Mouse (Mus musculus): Measurements from ENCODE around the gene Nsmce1. TPM values are rescaled to one million over a fixed set of nuclear protein-coding genes. Genes with fewer than 3 reads are reported as not detected.
"Not testable (repeated sequence)": the region's sequence is repeated elsewhere in the genome, so short reads cannot be mapped to it uniquely, and the experiment has no call there.

Nsmce1 gene
- total RNA-seq, 2 experiments from 2014 or later, result 9.3 TPM

DNA sequence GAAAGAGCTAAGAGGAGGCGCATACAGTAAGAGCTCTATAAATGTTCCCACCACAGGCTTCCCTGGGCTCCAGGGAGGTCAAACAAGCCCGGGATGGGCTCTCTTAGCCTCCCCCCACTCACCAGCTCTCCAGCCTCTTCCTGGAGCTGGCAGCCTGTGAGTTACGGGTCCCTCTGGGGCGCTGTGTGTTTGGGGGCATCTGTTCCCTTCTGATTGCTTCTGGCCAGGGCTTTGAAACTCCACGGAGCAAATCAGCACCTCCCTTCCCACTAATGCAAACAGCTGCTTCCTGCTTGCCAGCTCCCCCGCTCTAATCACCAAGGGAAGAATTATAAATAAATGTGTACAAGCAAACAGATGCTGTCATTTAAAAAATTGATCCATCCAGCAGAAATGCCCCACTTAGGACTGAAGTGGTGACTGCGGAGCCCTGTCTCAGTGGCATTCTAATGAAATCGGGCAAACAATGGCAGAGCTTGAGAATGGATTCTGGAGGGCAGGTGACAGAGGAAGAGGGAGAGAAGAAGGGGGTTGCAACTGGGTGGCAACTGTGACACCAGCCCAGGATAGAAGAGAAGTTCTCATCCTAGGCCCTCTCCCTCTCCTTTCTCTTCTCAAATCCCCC is 56.6 kb downstream of the Nsmce1 start:
- no peak for DNase-seq

GRCm38 (mm10) chr7:125433874-125434273 is 57.5 kb downstream of the Nsmce1 start:
- DNase-seq, result no peak

- DNase-seq, result no peak
Observed at GRCm38 (mm10) chr7:125430170-125430842, 61.1 kb downstream of the Nsmce1 start.

DNA sequence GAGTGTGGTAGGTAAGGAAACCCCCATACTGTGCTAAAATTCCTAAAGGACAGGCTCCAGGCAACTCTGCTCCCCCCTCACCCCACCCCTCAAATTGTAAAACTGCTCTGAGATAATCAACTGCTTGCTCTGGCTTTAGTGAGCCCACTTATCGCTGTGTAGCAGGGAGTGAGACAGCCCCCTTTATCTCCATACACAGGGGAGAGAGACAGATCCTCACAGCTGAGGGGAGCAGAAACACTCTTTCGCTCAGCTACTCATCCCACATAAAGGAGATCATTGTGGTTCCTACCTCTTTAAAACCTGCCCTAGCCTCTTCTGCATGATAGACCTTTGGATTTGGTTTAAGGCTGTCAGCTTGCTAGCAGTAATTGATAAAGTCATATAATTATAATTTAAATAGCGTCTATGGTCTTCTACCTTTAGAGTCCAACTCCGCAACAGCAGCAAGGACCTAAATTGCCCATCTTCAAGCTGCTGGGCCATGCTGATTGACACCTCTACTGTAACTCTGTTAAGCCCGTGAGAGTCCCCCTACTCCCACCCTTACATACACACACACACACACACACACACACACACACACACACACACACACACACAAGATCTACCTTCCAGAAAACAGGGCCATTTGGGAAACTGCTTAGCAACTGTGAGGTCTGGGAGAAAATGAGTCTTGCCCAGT is 62.4 kb downstream of the Nsmce1 start:
- DNase-seq, result not testable (repeated sequence)

GRCm38 (mm10) chr7:125428381-125428780 is 63.0 kb downstream of the Nsmce1 start:
- DNase-seq, result no peak

- peak; percentile 5 for DNase-seq
Observed at GRCm38 (mm10) chr7:125427492-125428090, 63.8 kb downstream of the Nsmce1 start.

DNA sequence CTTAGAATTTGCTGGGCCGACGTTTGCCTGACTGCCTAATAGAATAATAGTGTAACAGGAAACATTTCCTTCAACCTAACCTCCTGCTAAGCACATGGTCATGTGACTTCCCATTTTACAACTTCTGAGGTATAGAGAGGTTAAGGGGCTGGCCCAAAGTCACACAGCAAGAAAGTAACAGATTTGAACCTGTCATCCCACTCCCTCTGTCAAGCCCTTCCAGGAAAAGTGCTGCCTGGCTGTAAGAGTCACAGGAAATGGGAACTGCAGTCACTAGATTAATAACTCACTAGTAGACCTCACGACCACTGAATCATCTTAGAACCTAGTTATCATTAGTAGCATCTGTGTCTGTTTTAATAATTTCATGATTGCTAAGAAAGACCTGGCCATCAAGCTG is 68.3 kb downstream of the Nsmce1 start:
- no peak for DNase-seq

- no peak for DNase-seq
Observed at GRCm38 (mm10) chr7:125421911-125422310, 69.5 kb downstream of the Nsmce1 start.

GRCm38 (mm10) chr7:125420190-125420589 is 71.2 kb downstream of the Nsmce1 start:
- no peak for DNase-seq

- no peak for DNase-seq
Observed at GRCm38 (mm10) chr7:125418413-125418812, 73.0 kb downstream of the Nsmce1 start.

Other genes starting within 250 kb of the Nsmce1 start
- gene Kdm8, start 46.9 kb downstream of the Nsmce1 start, total RNA-seq (2021), result 1 to 10 TPM; 4.1 to 4.5 TPM
- 1 to 10 TPM; 4.3 to 4.7 TPM for gene Il4ra, start 60.5 kb upstream of the Nsmce1 start, total RNA-seq (2021)
- under 1 TPM; 0.15 to 0.27 TPM for gene Il21r, start 111.8 kb upstream of the Nsmce1 start, total RNA-seq (2021)
- 10 to 100 TPM; 28.4 to 29.0 TPM for gene Gtf3c1, start 216.2 kb upstream of the Nsmce1 start, total RNA-seq (2021)
- gene D430042O09Rik, start 216.3 kb upstream of the Nsmce1 start, total RNA-seq (2021), result 1 to 10 TPM; 4.7 to 9.0 TPM